Mouse (Mus musculus) ovary, adult 2 months (tissue): ENCODE data around the gene Crbn. TPM values are rescaled to one million over a fixed set of nuclear protein-coding genes. Genes with fewer than 3 reads are reported as not detected.

ENCODE experiments used
- polyA plus RNA-seq: library from polyadenylated mRNA; depleted of rRNA; stranded (reverse); fragments of >200 nt; gene quantifications from 2 replicates; pipeline ENCODE4 v1.2.3, GENCODE M21; 2012; rRNA removed

Crbn gene
- polyA plus RNA-seq: 5.2 and 6.0 TPM in 2 replicates

GRCm38 (mm10) chr6:106799333-106800226, at the start of gene Crbn:
Gene Crbn, minus strand, starts transcription at chr6:106800077.

GRCm38 (mm10) chr6:106768640-106769289, 31.1 kb downstream of the Crbn start, which contains the start of gene Trnt1:
Gene Trnt1, plus strand, starts transcription at chr6:106769120.

GRCm38 (mm10) chr6:106748887-106749388, 50.9 kb downstream of the Crbn start, which contains the start of gene Il5ra:
Gene Il5ra, minus strand, starts transcription at chr6:106749037.

Other genes starting within 250 kb of the Crbn start
- gene Il5ra, start 51.0 kb downstream of the Crbn start, polyA plus RNA-seq: not detected in 2 replicates
- 4.7 and 7.0 TPM in 2 replicates for gene Trnt1, start 31.0 kb downstream of the Crbn start, polyA plus RNA-seq